Mouse (Mus musculus) frontal cortex, adult (tissue): ENCODE measurements around the gene Ccdc9b.

Source experiments
- ATAC-seq: cut with Nextera tagmentation; 2 replicates; pipeline ENCODE4 v1.9.2; 2017; ENCODE audit warnings: mild to moderate bottlenecking, moderate library complexity, mixed read lengths; ENCODE audit not compliant: low TSS enrichment

Ccdc9b gene

GRCm38 (mm10) chr2:118749341-118749884 is 13.0 kb downstream of the Ccdc9b start:
- ATAC-seq = no peak

GRCm38 (mm10) chr2:118747301-118747960 is 15.0 kb downstream of the Ccdc9b start:
- ATAC-seq = no peak

- ATAC-seq = peak; percentile 18
Observed at GRCm38 (mm10) chr2:118745915-118746901, 16.3 kb downstream of the Ccdc9b start.

- ATAC-seq = peak; percentile 92
Observed at GRCm38 (mm10) chr2:118745232-118745884, 17.1 kb downstream of the Ccdc9b start, which contains the start of gene Inafm2. Gene Inafm2, plus strand, starts transcription at chr2:118745758.

- ATAC-seq = no peak
Observed at GRCm38 (mm10) chr2:118744621-118745020, 17.8 kb downstream of the Ccdc9b start.

GRCm38 (mm10) chr2:118743261-118743943 is 19.1 kb downstream of the Ccdc9b start:
- ATAC-seq = no peak

GRCm38 (mm10) chr2:118741183-118741582 is 21.3 kb downstream of the Ccdc9b start:
- peak; percentile 29 for ATAC-seq

- ATAC-seq = no peak
Observed at GRCm38 (mm10) chr2:118740341-118740740, 22.1 kb downstream of the Ccdc9b start.

GRCm38 (mm10) chr2:118733341-118733740 is 29.1 kb downstream of the Ccdc9b start:
- peak; percentile 88 for ATAC-seq

- no peak for ATAC-seq
Observed at GRCm38 (mm10) chr2:118731981-118732380, 30.5 kb downstream of the Ccdc9b start.

- peak; percentile 77 for ATAC-seq
Observed at GRCm38 (mm10) chr2:118730622-118730915, 31.9 kb downstream of the Ccdc9b start.

GRCm38 (mm10) chr2:118729816-118730621 is 32.4 kb downstream of the Ccdc9b start:
- ATAC-seq = no peak

- ATAC-seq = no peak
Observed at GRCm38 (mm10) chr2:118729194-118729593, 33.3 kb downstream of the Ccdc9b start.

- no peak for ATAC-seq
Observed at GRCm38 (mm10) chr2:118728337-118728736, 34.1 kb downstream of the Ccdc9b start, which contains the start of gene Plcb2. Gene Plcb2, minus strand, starts transcription at chr2:118728438.

- ATAC-seq = no peak
Observed at GRCm38 (mm10) chr2:118727911-118728310, 34.5 kb downstream of the Ccdc9b start.

- no peak for ATAC-seq
Observed at GRCm38 (mm10) chr2:118726873-118727272, 35.6 kb downstream of the Ccdc9b start.

GRCm38 (mm10) chr2:118725511-118725910 is 37.0 kb downstream of the Ccdc9b start:
- ATAC-seq = no peak

GRCm38 (mm10) chr2:118723693-118724486 is 38.6 kb downstream of the Ccdc9b start:
- no peak for ATAC-seq

GRCm38 (mm10) chr2:118716677-118717076 is 45.8 kb downstream of the Ccdc9b start:
- no peak for ATAC-seq

- peak; percentile 91 for ATAC-seq
Observed at GRCm38 (mm10) chr2:118714230-118714629, 48.2 kb downstream of the Ccdc9b start.
